Mouse (Mus musculus): Measurements from ENCODE around the gene Srsf7. TPM values are rescaled to one million over a fixed set of nuclear protein-coding genes. Genes with fewer than 3 reads are reported as not detected.
"Not testable (repeated sequence)": the region's sequence is repeated elsewhere in the genome, so short reads cannot be mapped to it uniquely, and the experiment has no call there.

The Srsf7 gene
- polyA plus RNA-seq, 1 experiment from 2014 or later: 356 TPM

DNA sequence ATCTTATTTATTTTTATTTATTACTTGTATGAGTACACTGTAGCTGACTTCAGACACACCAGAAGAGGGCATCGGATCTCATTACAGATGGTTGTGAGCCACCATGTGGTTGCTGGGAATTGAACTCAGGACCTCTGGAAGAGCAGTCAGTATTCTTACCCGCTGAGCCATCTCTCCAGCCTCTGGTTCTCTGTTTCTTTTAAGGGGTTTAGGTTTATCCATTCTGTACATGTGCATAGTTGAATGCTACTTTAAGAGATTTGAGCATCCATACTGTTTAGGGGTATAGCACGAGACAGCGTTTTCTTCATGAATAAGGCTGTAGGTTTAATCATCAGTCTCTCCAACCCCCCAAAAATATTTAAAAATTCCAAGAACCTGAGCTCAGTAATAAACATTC lies 6.9 kb upstream of the Srsf7 start:
- H3K27ac ChIP-seq (ENCODE audit: low read depth, low read length); H3K36me3 ChIP-seq (ENCODE audit: control insufficient read depth, insufficient read depth, low read length); H3K4me3 ChIP-seq (ENCODE audit: low read length); ATAC-seq; H3K9me3 ChIP-seq (ENCODE audit: control insufficient read depth, low read length); H3K4me2 ChIP-seq (ENCODE audit: low read length); H3K9ac ChIP-seq (ENCODE audit: low read depth, low read length); H3K4me1 ChIP-seq (ENCODE audit: control insufficient read depth, insufficient read depth, low read depth, low read length); H3K27me3 ChIP-seq (replicated peaks; ENCODE audit: control insufficient read depth, insufficient read depth, low read length): not testable (repeated sequence)
- WGBS: 91% methylated on average over 4 of the region's 4 CpGs

DNA sequence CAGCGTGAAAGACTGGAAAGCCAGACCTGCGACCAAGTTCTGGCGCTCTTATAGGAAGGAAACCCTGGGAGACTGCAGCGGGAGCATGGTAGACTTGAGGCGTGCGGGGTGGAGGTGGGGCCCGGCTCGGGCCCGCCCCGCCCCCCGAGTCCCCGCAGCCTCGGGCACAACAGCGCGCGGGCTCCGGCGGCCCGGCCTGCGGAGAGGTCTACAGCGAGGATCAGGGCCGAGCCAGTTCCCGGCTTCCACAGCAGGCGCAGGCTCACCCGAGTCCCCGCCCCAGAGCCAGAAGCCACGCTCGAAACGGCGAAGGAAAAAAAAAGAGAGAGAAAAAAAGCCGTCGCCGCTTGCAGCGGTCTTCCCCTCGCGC lies 821 bp downstream of the Srsf7 start:
- peaks cover 10% of the 10 kb centered on the region for H3K4me1 ChIP-seq (ENCODE audit: control insufficient read depth, insufficient read depth, low read depth, low read length)
- peak overlapping the region; percentile 77 for H3K4me3 ChIP-seq (ENCODE audit: low read length)
- H3K36me3 ChIP-seq (ENCODE audit: control insufficient read depth, insufficient read depth, low read length): peaks cover 11% of the 10 kb centered on the region
- peak overlapping the region; percentile 98 for H3K9ac ChIP-seq (ENCODE audit: low read depth, low read length)
- H3K27ac ChIP-seq (ENCODE audit: low read depth, low read length): peak overlapping the region; percentile 100
- WGBS: 0% methylated on average over 36 of the region's 36 CpGs
- peak overlapping the region; percentile 84 for H3K4me2 ChIP-seq (ENCODE audit: low read length)
- H3K27me3 ChIP-seq (replicated peaks; ENCODE audit: control insufficient read depth, insufficient read depth, low read length): no peaks in the 10 kb centered on the region
- no peaks in the 10 kb centered on the region for H3K9me3 ChIP-seq (ENCODE audit: control insufficient read depth, low read length)
- ATAC-seq: peak; percentile 60

DNA sequence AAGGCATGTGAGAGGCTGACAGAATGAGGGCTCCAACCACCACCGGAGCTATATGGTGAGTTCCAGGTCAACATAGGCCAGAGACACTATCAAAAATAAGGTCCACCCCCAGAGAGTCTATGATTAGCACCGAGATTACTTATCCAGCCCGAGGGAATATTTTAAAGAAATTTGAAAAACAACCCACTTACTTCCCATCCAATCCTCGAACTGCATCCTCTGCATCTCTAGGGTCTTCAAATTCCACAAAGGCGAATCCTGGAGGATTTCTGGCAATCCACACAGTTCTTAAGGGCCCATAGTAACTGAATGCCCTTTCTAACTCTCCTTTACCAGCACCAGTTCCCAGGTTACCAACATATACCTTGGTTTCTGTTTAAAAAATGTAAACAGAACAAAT lies 1.4 kb downstream of the Srsf7 start:
- H3K4me2 ChIP-seq (ENCODE audit: low read length): peak overlapping the region; percentile 84
- peaks cover 11% of the 10 kb centered on the region for H3K36me3 ChIP-seq (ENCODE audit: control insufficient read depth, insufficient read depth, low read length)
- 23% methylated on average over 5 of the region's 5 CpGs for WGBS
- H3K9ac ChIP-seq (ENCODE audit: low read depth, low read length): peak overlapping the region; percentile 98
- ATAC-seq: no peak
- H3K4me1 ChIP-seq (ENCODE audit: control insufficient read depth, insufficient read depth, low read depth, low read length): peaks cover 10% of the 10 kb centered on the region
- H3K4me3 ChIP-seq (ENCODE audit: low read length): peak overlapping the region; percentile 77
- H3K27me3 ChIP-seq (replicated peaks; ENCODE audit: control insufficient read depth, insufficient read depth, low read length): no peaks in the 10 kb centered on the region
- peak overlapping the region; percentile 100; the same call in 1 of the 2 replicates for H3K27ac ChIP-seq (ENCODE audit: low read depth, low read length)
- no peaks in the 10 kb centered on the region for H3K9me3 ChIP-seq (ENCODE audit: control insufficient read depth, low read length)

DNA sequence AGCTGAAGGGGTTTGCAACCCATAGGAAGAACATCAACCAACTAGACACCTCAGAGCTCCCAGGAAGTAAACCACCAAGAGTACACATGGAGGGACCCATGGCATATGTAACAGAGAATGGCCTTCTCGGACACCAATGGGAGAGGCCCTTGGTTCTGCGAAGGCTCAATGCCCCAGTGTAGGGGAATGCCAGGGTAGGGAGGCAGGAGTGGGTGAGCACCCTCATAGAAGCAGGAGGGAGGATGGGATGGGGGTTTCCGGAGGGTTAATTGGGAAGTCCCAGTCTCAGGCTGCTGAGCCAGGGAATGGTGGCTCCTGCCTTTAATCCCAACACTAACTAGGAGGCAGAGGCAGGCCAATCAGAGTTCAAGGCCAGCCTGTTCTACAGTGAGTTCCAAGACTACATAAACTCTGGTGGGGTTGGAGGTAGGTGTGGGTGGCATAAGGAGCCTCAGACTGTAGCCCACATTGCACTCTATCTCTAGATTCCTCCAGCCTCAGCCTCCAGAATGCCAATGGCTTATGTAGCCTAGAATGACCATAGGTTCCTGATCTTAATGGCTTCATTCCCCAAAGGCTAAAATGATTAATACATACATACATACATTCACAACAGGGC lies 7.8 kb downstream of the Srsf7 start:
- 98% methylated on average over 3 of the region's 3 CpGs for WGBS
- Histone ChIP-seq H3K4me3 (ENCODE audit: low read length) (no peak overlapping the region), H3K27ac (ENCODE audit: low read depth, low read length) (no peak overlapping the region), H3K27me3 (replicated peaks; ENCODE audit: control insufficient read depth, insufficient read depth, low read length) (no peaks in the 10 kb centered on the region), H3K36me3 (ENCODE audit: control insufficient read depth, insufficient read depth, low read length) (peaks cover 30% of the 10 kb centered on the region), H3K4me2 (ENCODE audit: low read length) (no peak overlapping the region), H3K9me3 (ENCODE audit: control insufficient read depth, low read length) (no peaks in the 10 kb centered on the region), H3K9ac (ENCODE audit: low read depth, low read length) (no peak overlapping the region), H3K4me1 (ENCODE audit: control insufficient read depth, insufficient read depth, low read depth, low read length) (no peaks in the 10 kb centered on the region)
- peak; percentile 44; the same call in 1 of the 2 replicates for ATAC-seq

DNA sequence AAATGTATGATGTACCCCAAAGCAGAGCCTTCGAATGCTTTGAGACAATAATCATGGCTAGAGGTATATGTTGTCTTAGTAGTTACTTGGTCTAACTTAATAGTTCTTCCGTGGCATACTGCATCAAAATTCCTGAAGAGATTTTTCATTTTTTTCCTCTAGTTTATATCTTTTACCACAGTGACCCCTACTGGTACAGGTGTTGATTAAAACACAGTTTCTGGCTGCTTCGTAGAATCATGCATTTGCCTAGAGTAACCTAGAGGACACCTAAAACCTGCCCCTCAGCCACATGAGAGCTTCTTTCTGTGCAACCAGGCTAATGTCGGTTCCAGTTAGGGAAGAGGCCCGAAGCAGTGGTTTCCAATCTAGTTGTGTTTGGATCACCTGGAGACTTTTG lies 14.0 kb downstream of the Srsf7 start:
- 65% methylated on average over 5 of the region's 5 CpGs for WGBS
- Histone ChIP-seq H3K27ac (ENCODE audit: low read depth, low read length) (no peak overlapping the region), H3K4me2 (ENCODE audit: low read length) (no peak overlapping the region), H3K9me3 (ENCODE audit: control insufficient read depth, low read length) (no peaks in the 10 kb centered on the region), H3K4me3 (ENCODE audit: low read length) (no peak overlapping the region), H3K4me1 (ENCODE audit: control insufficient read depth, insufficient read depth, low read depth, low read length) (no peaks in the 10 kb centered on the region), H3K36me3 (ENCODE audit: control insufficient read depth, insufficient read depth, low read length) (peaks cover 16% of the 10 kb centered on the region), H3K27me3 (replicated peaks; ENCODE audit: control insufficient read depth, insufficient read depth, low read length) (no peaks in the 10 kb centered on the region), H3K9ac (ENCODE audit: low read depth, low read length) (no peak overlapping the region)
- no peak for ATAC-seq

DNA sequence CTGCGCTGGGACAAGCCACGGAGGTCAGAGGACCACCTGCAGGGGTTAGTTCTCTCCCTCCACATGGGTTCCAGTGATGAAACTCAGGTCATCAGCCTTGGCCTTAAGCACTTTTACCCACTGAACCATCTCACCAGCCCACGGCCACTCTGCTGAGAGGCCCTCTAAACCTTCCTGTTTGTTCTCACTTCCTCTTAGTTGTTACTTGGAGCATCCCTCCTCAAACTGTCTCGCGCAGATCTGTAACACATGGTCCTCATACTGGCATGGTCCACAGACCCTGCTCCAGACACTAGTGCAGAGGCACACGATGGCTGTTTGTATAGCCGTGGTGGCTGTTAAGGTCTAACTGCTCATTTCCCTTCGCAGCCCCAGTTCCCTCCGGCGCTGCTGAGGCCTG lies 23.5 kb downstream of the Srsf7 start:
- no peaks in the 10 kb centered on the region for H3K4me1 ChIP-seq (ENCODE audit: control insufficient read depth, insufficient read depth, low read depth, low read length)
- no peak for ATAC-seq
- WGBS: 81% methylated on average over 10 of the region's 10 CpGs
- H3K4me3 ChIP-seq (ENCODE audit: low read length): no peak overlapping the region
- no peak overlapping the region for H3K4me2 ChIP-seq (ENCODE audit: low read length)
- H3K27ac ChIP-seq (ENCODE audit: low read depth, low read length): no peak overlapping the region
- H3K27me3 ChIP-seq (replicated peaks; ENCODE audit: control insufficient read depth, insufficient read depth, low read length): no peaks in the 10 kb centered on the region
- no peak overlapping the region for H3K9ac ChIP-seq (ENCODE audit: low read depth, low read length)
- H3K36me3 ChIP-seq (ENCODE audit: control insufficient read depth, insufficient read depth, low read length): no peaks in the 10 kb centered on the region
- H3K9me3 ChIP-seq (ENCODE audit: control insufficient read depth, low read length): no peaks in the 10 kb centered on the region

DNA sequence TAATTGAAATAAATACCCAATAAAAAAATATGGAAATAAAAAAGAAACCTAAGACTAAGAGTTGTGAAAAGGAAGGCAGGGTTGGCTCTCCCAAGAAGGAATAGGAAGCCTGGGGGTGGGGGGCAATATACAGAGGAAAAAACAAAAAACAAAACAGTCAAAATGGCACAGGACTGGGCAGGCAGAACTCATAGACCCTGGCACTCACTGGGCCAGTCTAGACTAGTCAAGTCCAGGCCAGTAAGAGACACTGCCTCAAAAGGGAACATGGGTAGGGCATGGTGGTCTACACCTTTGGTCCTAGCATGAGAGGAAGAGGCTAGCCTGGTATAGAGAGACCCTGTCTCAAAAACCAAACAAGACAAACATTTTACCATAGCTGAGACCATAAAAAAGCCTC lies 26.6 kb downstream of the Srsf7 start:
- H3K4me2 ChIP-seq (ENCODE audit: low read length): no peak overlapping the region
- no peak overlapping the region for H3K9ac ChIP-seq (ENCODE audit: low read depth, low read length)
- ATAC-seq: no peak
- no peaks in the 10 kb centered on the region for H3K27me3 ChIP-seq (replicated peaks; ENCODE audit: control insufficient read depth, insufficient read depth, low read length)
- no peak overlapping the region for H3K27ac ChIP-seq (ENCODE audit: low read depth, low read length)
- H3K36me3 ChIP-seq (ENCODE audit: control insufficient read depth, insufficient read depth, low read length): no peaks in the 10 kb centered on the region
- no peaks in the 10 kb centered on the region for H3K4me1 ChIP-seq (ENCODE audit: control insufficient read depth, insufficient read depth, low read depth, low read length)
- no peak overlapping the region for H3K4me3 ChIP-seq (ENCODE audit: low read length)
- H3K9me3 ChIP-seq (ENCODE audit: control insufficient read depth, low read length): no peaks in the 10 kb centered on the region

DNA sequence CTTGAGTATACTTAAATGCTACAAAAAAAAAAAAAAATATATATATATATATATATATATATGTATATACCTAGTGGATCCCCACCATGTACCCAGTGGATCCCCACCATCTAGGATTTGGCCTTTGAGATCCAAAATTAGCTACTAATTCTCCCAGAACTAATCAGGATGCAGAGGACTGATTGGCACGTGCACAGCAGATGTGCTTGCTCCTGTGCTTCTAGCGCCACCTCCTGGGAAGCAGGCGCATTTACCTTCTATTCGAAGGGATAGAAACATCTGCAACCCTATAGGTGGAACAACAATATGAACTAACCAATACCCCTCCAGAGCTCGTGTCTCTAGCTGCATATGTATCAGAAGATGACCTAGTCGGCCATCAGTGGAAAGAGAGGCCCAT lies 27.1 kb downstream of the Srsf7 start:
- H3K4me3 ChIP-seq (ENCODE audit: low read length): no peak overlapping the region
- H3K27me3 ChIP-seq (replicated peaks; ENCODE audit: control insufficient read depth, insufficient read depth, low read length): no peaks in the 10 kb centered on the region
- under 1% methylated on average over 6 of the region's 6 CpGs for WGBS
- no peak overlapping the region for H3K27ac ChIP-seq (ENCODE audit: low read depth, low read length)
- H3K4me1 ChIP-seq (ENCODE audit: control insufficient read depth, insufficient read depth, low read depth, low read length): no peaks in the 10 kb centered on the region
- no peaks in the 10 kb centered on the region for H3K9me3 ChIP-seq (ENCODE audit: control insufficient read depth, low read length)
- H3K4me2 ChIP-seq (ENCODE audit: low read length): no peak overlapping the region
- no peak overlapping the region for H3K9ac ChIP-seq (ENCODE audit: low read depth, low read length)
- H3K36me3 ChIP-seq (ENCODE audit: control insufficient read depth, insufficient read depth, low read length): no peaks in the 10 kb centered on the region
- peak; percentile 90 for ATAC-seq

DNA sequence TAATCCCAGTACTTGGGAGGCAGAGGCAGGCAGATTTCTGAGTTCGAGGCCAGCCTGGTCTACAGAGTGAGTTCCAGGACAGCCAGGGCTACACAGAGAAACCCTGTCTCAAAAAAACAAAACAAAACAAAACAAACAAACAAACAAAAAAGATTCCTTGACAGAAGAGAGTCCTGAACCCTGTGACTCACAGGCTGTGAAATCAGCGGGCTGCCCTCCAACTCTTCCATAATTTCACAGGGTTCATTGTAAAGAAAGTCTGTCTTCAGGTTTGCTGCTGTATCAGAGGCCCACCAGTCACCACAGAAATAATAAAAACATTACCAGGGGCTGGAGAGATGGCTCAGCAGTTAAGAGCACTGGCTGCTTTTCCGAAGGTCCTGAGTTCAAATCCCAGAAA lies 28.3 kb downstream of the Srsf7 start:
- not testable (repeated sequence) for H3K27me3 ChIP-seq (replicated peaks; ENCODE audit: control insufficient read depth, insufficient read depth, low read length); H3K4me3 ChIP-seq (ENCODE audit: low read length); H3K9me3 ChIP-seq (ENCODE audit: control insufficient read depth, low read length); H3K9ac ChIP-seq (ENCODE audit: low read depth, low read length); ATAC-seq; H3K27ac ChIP-seq (ENCODE audit: low read depth, low read length); H3K4me1 ChIP-seq (ENCODE audit: control insufficient read depth, insufficient read depth, low read depth, low read length); H3K36me3 ChIP-seq (ENCODE audit: control insufficient read depth, insufficient read depth, low read length); H3K4me2 ChIP-seq (ENCODE audit: low read length)
- WGBS: 98% methylated on average over 3 of the region's 3 CpGs

DNA sequence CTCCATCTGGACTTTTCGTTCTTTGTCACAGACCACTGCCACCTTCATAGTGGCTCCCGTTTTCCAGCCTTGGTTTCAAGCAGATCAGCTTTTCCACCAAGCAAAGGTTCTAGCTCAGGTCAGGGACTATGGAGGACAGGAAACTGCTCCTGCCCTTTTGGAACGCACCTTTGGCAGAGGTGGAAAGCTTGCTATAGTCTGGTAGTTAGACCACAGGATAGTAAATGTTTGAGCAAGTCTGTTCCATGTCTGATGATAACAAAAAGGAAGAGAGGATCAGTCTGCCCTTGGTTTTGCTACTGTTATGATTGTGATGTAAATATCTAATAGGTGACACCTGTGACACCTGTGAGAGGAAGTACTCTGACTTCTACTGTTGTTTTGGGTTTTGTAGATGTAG lies 31.1 kb downstream of the Srsf7 start:
- no peaks in the 10 kb centered on the region for H3K27me3 ChIP-seq (replicated peaks; ENCODE audit: control insufficient read depth, insufficient read depth, low read length)
- no peak overlapping the region for H3K4me3 ChIP-seq (ENCODE audit: low read length)
- H3K9ac ChIP-seq (ENCODE audit: low read depth, low read length): no peak overlapping the region
- no peak for ATAC-seq
- no peak overlapping the region for H3K4me2 ChIP-seq (ENCODE audit: low read length)
- H3K4me1 ChIP-seq (ENCODE audit: control insufficient read depth, insufficient read depth, low read depth, low read length): no peaks in the 10 kb centered on the region
- H3K27ac ChIP-seq (ENCODE audit: low read depth, low read length): no peak overlapping the region
- H3K9me3 ChIP-seq (ENCODE audit: control insufficient read depth, low read length): no peaks in the 10 kb centered on the region
- WGBS: 92% methylated on average over 3 of the region's 3 CpGs
- no peaks in the 10 kb centered on the region for H3K36me3 ChIP-seq (ENCODE audit: control insufficient read depth, insufficient read depth, low read length)
